Mouse (Mus musculus) thymus, adult 2 months (tissue): ENCODE results near the gene Lancl2. TPM values are rescaled to one million over a fixed set of nuclear protein-coding genes. Genes with fewer than 3 reads are reported as not detected.

Source experiments
- DNase-seq: peaks from one replicate; pipeline ENCODE4 v3.0.0; 2021
- H3K27ac ChIP-seq: fragments of 200-500 bp; 2 replicates; pipeline ENCODE4 v1.5.1; 2012; ENCODE audit warnings: low read length, control low read depth; ENCODE audit not compliant: control insufficient read depth, insufficient read depth
- H3K27me3 ChIP-seq: fragments of 200-500 bp; 2 replicates; pipeline ENCODE4 v1.6.1; 2012; ENCODE audit warnings: mild to moderate bottlenecking, low read length, moderate library complexity, mixed read lengths; ENCODE audit not compliant: control insufficient read depth, insufficient read depth
- H3K36me3 ChIP-seq: fragments of 200-500 bp; 2 replicates; pipeline ENCODE4 v1.6.1; 2012; ENCODE audit warnings: mild to moderate bottlenecking, low read length, moderate library complexity; ENCODE audit not compliant: control insufficient read depth, insufficient read depth
- H3K4me1 ChIP-seq: fragments of 200-500 bp; replicated peaks from 2 replicates; pipeline ENCODE4 v1.6.1; 2012; ENCODE audit warnings: low read length; ENCODE audit not compliant: control insufficient read depth, insufficient read depth
- H3K4me3 ChIP-seq: fragments of 200-500 bp; 2 replicates; pipeline ENCODE4 v1.5.1; 2012; ENCODE audit warnings: mild to moderate bottlenecking, low read length, control low read depth, moderate library complexity; ENCODE audit not compliant: control insufficient read depth, insufficient read depth
- CTCF ChIP-seq: fragments of 200-500 bp; IDR thresholded peaks from 2 replicates; pipeline ENCODE4 v1.5.1; 2012; ENCODE audit warnings: mild to moderate bottlenecking, control low read depth, low read length, moderate library complexity, borderline replicate concordance; ENCODE audit not compliant: control insufficient read depth, poor library complexity, insufficient read depth; ENCODE audit errors: extremely low read depth
- POLR2A ChIP-seq: fragments of 200-500 bp; IDR thresholded peaks from 2 replicates; pipeline ENCODE4 v1.6.1; 2012; ENCODE audit warnings: mild to moderate bottlenecking, low read length, control low read depth, moderate library complexity; ENCODE audit not compliant: control insufficient read depth, poor library complexity, insufficient read depth; ENCODE audit errors: extremely low read depth
- WGBS: fragments of 180-500 bp; shearing (Covaris S2); methylation state at CpG from one replicate; pipeline ENCODE4 v1.1.7; 2018; 5-methylcytosine and 5-hydroxymethylcytosine counted together
- polyA plus RNA-seq: library from polyadenylated mRNA; depleted of rRNA; stranded (reverse); fragments of >200 nt; gene quantifications from 2 replicates; pipeline ENCODE4 v1.2.3, GENCODE M21; 2012; rRNA removed

Gene Lancl2
- 4.3 and 5.2 TPM in 2 replicates for polyA plus RNA-seq

GRCm38 (mm10) chr6:57702376-57702742 lies at the start of gene Lancl2:
Lancl2 (plus strand) TSS chr6:57702540.
- Histone ChIP-seq H3K36me3 (no peaks in the 10 kb centered on the region), H3K4me1 (peaks cover 2% of the 10 kb centered on the region), H3K4me3 (peak within 1 kb of the TSS; percentile 90), H3K27ac (peak within 1 kb of the TSS; percentile 51), H3K27me3 (no peaks in the 10 kb centered on the region)
- DNase-seq, result no peak
- under 1% methylated on average over 10 of the region's 10 CpGs for WGBS
- TF ChIP-seq POLR2A, result no peak
- TF ChIP-seq CTCF, result no peak

GRCm38 (mm10) chr6:57661295-57661694 lies 41.0 kb upstream of the Lancl2 start:
- H3K36me3 ChIP-seq, result no peaks in the 10 kb centered on the region
- no peak for TF ChIP-seq POLR2A
- no peak for TF ChIP-seq CTCF
- WGBS, result 87% methylated on average over 4 of the region's 4 CpGs
- H3K4me3 ChIP-seq, result no peak overlapping the region
- no peak for DNase-seq
- H3K4me1 ChIP-seq, result no peaks in the 10 kb centered on the region
- no peaks in the 10 kb centered on the region for H3K27me3 ChIP-seq
- no peak overlapping the region for H3K27ac ChIP-seq

- no peak for DNase-seq
- Histone ChIP-seq H3K27ac (no peak overlapping the region), H3K4me1 (no peaks in the 10 kb centered on the region), H3K4me3 (no peak overlapping the region), H3K27me3 (no peaks in the 10 kb centered on the region), H3K36me3 (no peaks in the 10 kb centered on the region)
- TF ChIP-seq CTCF (no peak), POLR2A (no peak)
- 95% methylated on average over 1 of the region's 1 CpGs for WGBS
Measured at GRCm38 (mm10) chr6:57684156-57684555, 18.2 kb upstream of the Lancl2 start.

- peak within 1 kb of the TSS; percentile 24 for H3K27ac ChIP-seq
- under 1% methylated on average over 52 of the region's 52 CpGs for WGBS
- no peaks in the 10 kb centered on the region for H3K27me3 ChIP-seq
- TF ChIP-seq CTCF (no peak; the same call in 1 of the 2 replicates), POLR2A (no peak)
- 0 out of 2 replicates have a peak, but pooled peaks cover 2% of the 10 kb centered on the region for H3K4me1 ChIP-seq
- DNase-seq, result peak; percentile 87
- H3K4me3 ChIP-seq, result peak within 1 kb of the TSS; percentile 98
- no peaks in the 10 kb centered on the region for H3K36me3 ChIP-seq
Measured at GRCm38 (mm10) chr6:57691467-57692261, 10.7 kb upstream of the Lancl2 start, which contains the start of gene Pyurf. Pyurf (minus strand) TSS chr6:57692078.

- Histone ChIP-seq H3K27ac (no peak overlapping the region), H3K27me3 (no peaks in the 10 kb centered on the region), H3K4me1 (0 out of 2 replicates have a peak, but pooled peaks cover 2% of the 10 kb centered on the region), H3K4me3 (no peak overlapping the region), H3K36me3 (no peaks in the 10 kb centered on the region)
- TF ChIP-seq CTCF (no peak), POLR2A (no peak)
- 95% methylated on average over 3 of the region's 3 CpGs for WGBS
- no peak for DNase-seq
Measured at GRCm38 (mm10) chr6:57693116-57693515, 9.2 kb upstream of the Lancl2 start.

- TF ChIP-seq POLR2A, result no peak
- TF ChIP-seq CTCF, result no peak
- no peak overlapping the region for H3K27ac ChIP-seq
- whole genome bisulfite sequencing, result 88% methylated on average over 4 of the region's 4 CpGs
- no peak for DNase-seq
- H3K4me1 ChIP-seq, result peaks cover 2% of the 10 kb centered on the region
- H3K4me3 ChIP-seq, result no peak overlapping the region
- H3K36me3 ChIP-seq, result no peaks in the 10 kb centered on the region
- no peaks in the 10 kb centered on the region for H3K27me3 ChIP-seq
Measured at GRCm38 (mm10) chr6:57701686-57702085, 654 bp upstream of the Lancl2 start.
